Mouse (Mus musculus): ENCODE data around the gene Gm12666.
"Not testable (repeated sequence)": the region's sequence is repeated elsewhere in the genome, so short reads cannot be mapped to it uniquely, and the experiment has no call there.

Gene Gm12666

GRCm38 (mm10) chr4:92191649-92192048, at the start of gene Gm12666:
TSS of gene Gm12666 (minus strand) at chr4:92191749.
- not testable (repeated sequence) for DNase-seq (ENCODE audit: low spot score)

- no peak for DNase-seq (ENCODE audit: low spot score)
These were observed 34.8 kb upstream of the Gm12666 start for GRCm38 (mm10) chr4:92226326-92226725.

- DNase-seq (ENCODE audit: low spot score), result no peak
These were observed 24.7 kb upstream of the Gm12666 start for GRCm38 (mm10) chr4:92216286-92216685.

- DNase-seq (ENCODE audit: low spot score), result no peak
These were observed 38.9 kb downstream of the Gm12666 start for GRCm38 (mm10) chr4:92152646-92153045.

GRCm38 (mm10) chr4:92147134-92147533, 44.4 kb downstream of the Gm12666 start, which contains the start of gene Izumo3:
TSS of gene Izumo3 (minus strand) at chr4:92147234.
- no peak for DNase-seq (ENCODE audit: low spot score)

All from yolk sac, embryonic 10.5 days (tissue).